Mouse (Mus musculus) adipocyte (in vitro differentiated cells): Measurements from ENCODE around the gene Cntnap5a.

Experiments used
- DNase-seq: peaks from one replicate; pipeline ENCODE4 v3.0.0-alpha.2; 2016; ENCODE audit warnings: low spot score

The Cntnap5a gene

DNA sequence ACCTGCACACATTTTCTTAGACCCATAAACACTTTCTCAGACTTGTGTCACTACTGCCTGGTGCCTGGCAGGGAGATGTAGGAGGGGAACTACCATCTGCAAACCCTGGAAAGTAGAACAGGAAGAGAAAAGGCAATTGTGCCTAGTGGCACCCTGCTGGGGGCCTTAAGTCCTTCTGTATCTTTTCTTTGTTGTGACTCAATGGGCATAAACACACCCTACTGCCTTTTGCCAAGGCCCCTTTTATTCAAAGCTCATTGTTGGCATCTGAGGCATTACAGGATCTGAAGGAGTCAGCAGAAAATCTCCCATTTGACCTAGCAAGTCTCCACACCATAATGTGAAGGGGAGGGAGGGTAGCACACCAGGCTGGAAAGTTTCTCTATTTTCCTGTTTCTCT is 682.2 kb downstream of the Cntnap5a start:
- DNase-seq: no peak

DNA sequence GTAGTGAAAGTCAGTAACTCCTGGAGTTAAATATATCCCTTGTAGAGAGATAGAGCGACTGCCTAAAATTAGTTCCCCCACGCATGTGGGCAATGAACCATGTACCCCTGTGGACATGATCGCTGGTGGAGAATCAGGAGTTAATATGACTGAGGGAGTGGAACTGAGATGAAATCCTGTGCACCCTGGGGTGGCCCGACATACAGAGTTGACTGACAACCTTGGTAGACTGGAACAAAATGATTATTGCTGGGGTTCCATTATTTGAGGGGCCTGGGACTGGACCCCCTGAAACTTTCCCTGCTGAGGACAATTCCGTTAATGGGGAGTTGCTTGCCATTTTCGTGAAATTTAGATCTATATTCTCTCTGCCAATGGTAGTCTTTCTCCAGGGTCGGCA is 683.0 kb downstream of the Cntnap5a start:
- DNase-seq: no peak

DNA sequence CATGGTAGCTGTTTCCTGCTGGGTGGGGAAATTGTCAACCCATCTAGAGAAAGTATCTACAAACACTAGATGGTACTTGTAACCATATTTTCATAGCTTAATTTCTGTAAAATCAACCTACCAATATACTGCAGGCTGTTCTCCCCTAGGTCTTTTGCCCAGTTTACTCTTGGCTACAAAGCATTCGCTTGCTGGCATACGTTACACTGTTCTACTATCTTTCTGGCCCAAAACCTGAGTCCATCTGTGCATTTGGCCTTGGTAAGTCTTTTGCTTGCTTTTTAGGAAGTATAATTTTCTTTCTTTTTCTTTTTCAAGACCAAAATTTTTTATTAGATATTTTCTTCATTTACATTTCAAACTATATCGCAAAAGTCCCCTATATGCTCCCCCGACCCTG is 686.3 kb downstream of the Cntnap5a start:
- DNase-seq: no peak

DNA sequence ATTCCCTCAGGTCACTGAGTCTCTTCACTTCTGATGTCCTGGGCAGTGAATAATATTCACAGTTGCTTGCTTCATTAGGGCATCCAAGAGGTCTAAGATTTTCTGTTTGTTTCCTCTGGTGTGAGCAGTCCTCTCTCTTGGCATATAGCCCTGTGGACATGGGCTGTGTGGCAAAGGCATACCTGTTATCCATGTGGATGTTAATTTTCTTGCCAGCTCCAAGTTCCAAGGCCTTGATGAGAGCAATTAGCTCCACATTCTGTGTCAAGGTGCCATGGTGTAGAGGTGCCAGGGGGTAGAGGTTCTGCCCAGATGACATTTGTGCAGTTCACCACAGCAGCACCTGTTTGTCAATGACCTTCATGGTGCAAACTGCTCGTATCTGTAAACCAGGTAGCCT is 689.0 kb downstream of the Cntnap5a start:
- no peak for DNase-seq

DNA sequence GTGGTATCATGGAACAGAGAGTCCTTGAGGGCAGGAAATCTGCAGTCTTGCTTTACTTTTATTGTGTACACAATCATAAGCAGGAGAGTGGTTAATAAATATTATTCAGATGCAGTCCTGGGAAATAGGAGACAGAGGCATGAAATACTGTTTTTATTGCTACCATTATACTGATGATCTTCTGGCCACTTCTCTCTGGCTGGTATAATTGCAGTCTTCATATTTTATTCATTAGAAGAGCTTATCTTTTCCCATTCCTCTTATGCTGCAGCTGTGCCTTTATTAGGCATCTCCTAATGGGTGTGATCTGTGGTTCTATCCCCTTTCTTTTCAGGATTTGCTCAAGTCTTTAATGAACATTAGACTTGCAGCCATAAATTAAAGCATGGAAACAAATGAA is 707.8 kb downstream of the Cntnap5a start:
- DNase-seq: no peak

DNA sequence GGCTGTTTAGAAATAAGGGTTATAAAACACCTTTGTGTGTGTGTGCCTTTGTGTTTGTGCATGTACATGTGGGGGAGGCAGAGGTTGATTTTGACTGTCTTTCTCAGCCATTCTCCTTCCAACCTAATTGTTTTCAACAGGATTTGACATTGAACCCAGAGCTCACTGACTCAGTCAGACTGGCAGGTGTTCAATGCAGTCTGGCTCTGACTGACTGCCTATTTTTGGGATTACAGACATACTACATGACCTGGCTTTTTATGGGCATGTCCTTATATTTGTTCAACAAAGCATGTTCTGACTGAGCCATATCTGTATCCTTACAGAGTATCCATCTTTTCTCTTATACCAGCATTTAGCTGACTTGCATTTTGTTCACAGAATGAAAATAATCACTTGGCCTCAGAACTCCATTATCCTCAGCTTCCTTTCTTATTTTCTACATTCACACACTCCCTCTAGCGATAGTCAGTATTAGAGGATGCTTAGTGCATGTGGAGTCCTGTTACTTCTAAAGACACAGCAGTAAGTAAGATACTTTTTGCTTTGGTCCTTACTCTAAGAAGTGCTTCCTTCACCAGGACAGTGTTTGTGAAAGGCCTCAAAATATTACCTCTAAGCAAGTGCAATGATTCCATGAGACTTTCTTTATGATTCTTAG is 717.6 kb downstream of the Cntnap5a start:
- no peak for DNase-seq

DNA sequence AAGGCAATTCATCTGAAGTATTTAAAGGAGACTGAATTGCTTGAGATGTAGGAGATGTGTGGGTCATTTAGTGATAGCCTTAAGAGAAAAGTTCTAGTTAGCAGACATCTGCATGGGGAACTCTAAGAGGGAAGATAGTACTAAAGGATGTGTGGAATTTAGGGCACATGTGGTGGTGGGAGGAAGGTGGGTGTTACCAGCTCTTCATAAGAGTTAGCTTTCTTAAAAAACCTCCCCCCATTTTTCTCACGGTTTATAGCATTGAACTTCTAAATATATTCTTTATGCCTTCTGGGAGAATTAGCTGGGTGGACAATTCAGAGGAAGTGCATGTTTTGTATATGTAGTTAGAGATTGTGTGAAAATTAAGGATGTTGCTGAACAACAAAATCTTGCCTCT is 725.3 kb downstream of the Cntnap5a start:
- no peak for DNase-seq

DNA sequence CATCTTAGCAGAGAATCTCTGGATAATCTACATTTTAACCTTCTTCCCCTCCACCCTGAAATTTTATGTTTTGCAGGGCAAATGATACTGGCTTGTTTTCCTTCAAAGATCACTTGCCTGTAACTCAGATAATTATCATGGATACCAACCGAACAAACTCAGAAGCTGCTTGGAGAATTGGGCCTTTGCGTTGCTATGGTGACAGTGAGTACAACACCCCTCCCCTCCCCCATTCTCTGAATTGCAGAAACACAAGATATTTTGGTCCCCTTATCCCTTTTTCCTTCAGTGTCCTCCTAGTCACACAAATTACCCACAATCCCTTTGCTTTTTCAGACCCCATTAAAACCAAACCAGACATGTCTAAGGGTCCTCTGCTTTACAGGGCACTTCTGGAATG is 743.8 kb downstream of the Cntnap5a start:
- no peak for DNase-seq

DNA sequence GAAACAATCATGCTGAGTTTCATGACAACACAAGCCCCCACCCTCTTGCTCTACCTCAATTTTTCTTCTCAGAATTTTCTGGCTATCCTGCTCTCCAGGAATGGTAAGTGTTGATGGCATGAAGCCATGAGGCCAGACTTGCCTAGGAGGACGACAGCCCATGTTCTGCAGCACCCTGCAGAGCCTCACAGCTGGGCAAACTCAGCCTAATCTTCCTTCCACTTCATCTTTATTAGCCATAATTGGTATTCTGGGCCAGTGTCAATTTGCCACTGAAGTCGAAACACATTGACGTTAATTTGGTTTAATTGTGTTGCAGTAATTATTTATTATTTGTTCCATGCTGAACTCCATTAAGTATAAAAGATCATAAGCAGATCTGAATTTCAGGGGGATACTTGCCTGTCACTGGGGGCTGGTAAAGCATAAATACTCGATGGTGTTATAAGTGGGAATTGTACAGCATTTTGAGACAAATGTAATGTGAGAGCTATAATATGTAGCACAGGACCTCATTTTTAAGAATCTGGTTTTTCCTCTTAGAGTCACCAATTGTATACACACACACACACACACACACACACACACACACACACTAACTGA is 770.7 kb downstream of the Cntnap5a start:
- no peak for DNase-seq

DNA sequence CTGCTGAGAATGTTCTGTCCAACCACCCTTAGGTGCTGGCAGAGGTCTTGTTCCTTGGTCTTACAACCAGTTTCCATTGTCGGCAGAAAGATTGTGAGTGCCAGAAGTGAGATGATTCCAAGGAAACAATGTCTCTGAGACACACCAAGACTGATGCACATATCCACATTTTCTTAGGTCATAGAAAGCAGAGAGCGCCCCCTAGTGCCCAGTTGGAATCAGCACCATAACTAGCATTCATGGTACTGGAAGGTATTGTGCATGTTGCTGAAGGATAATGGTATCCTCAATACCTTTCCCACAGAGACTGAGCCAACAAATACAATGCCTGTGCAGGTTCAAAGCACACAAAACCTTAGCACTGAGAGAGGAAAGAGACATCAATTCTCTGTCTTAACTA is 793.1 kb downstream of the Cntnap5a start:
- no peak for DNase-seq

DNA sequence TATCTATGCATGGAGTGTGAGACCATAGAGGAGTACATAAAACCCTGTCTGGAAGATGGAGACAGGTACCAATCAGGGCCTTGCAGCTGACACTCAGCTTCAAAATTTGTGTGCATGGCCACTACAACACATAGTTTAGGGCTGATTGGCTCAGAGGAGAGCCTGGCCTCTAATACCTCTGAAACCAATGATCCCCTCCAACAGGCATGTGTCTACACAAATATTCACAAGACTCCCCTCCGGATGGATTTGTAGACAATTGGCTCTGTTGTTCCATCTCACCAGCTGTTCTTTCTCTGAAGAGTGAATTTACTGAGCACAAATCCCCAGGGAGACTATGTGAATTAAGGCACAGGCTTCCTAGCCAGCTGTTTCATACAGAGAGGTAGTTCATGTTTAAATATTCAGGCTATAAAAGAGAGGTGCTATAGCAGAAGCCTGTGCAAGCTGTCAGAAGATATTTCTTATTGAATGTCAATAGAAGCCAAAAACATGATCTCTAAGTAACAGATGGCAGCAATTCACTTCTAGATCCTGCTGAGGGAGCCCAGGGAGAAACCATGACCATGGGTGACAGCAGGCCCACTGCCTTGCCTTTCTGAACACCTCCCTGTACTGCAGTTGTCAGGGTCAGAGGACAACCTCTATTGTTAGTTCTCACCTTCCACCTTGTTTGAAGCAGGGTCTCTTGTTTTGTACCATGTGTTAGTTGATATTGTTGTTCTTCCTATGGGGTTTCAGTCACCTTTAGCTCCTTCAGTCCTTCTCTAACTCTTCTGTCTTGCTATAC is 804.4 kb downstream of the Cntnap5a start:
- DNase-seq: no peak

DNA sequence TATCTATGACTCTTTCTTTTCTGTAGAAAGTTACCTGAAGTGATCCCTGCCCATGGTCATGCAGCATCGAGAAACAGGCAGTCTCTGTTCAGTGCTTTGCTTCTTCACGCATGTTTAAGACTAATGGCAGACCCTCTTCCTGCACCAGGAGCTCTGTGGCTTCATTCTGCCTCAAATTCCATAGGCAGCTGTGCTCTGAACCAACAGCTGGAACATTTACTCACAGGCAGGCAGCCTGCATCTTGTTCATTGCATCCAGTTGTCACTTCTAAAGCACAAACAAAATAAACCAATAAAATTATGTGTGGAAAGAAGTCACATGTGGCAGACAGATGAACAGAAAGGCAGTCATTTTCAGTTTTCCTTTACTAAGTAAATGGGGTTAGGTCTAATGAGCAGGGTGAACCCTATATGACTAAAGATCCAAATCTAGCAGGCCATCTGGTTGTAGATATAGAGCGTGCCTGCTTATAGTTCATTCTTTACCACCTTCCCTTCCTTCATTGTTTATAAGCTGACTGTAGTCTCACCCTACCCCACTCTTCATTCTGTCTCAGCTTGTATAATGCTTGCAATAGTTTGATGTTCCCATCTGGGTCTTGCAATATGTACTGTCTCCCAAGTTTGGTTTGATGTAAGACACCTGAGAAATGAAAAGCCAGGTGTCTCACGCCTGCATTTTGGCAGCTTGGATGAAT is 893.6 kb downstream of the Cntnap5a start:
- DNase-seq: no peak

DNA sequence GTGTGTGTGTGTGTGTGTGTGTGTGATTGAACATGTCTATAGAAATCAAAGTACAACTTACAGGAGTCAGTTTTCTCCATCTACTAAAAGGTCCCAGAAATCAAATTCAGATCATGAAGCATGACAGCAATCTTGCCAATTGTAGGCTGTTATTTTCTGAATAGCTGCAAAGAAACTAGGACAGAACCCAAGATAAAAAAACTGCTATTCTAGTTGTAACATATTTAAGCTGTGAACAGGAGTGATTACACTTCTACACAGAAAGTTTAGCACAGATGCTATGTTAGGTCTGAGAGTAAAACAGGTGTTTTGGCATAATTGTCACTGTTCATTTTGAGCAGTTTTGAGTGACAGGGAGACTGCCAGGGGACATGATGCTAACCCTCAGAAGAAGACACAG is 931.7 kb downstream of the Cntnap5a start:
- no peak for DNase-seq
